Mouse (Mus musculus): ENCODE results near the gene Gm13283.

Gm13283 gene

GRCm38 (mm10) chr4:88759610-88760268 is at the start of gene Gm13283:
Gm13283 (plus strand) TSS chr4:88760119.
- peak; percentile 31 to 59 for DNase-seq

- DNase-seq = no peak
Observed at GRCm38 (mm10) chr4:88714281-88714680, 45.6 kb upstream of the Gm13283 start.

GRCm38 (mm10) chr4:88715059-88715458 is 44.9 kb upstream of the Gm13283 start:
- no peak for DNase-seq

GRCm38 (mm10) chr4:88718715-88719114 is 41.2 kb upstream of the Gm13283 start:
- no peak for DNase-seq

GRCm38 (mm10) chr4:88721791-88722721 is 37.9 kb upstream of the Gm13283 start, which contains the start of the genes Gm26566 and Klhl9:
Gm26566 (plus strand) TSS chr4:88721805.
Klhl9 (minus strand) TSS chr4:88722465.
- peak; percentile 79 to 81 for DNase-seq

GRCm38 (mm10) chr4:88723497-88724090 is 36.3 kb upstream of the Gm13283 start:
- DNase-seq = no peak

GRCm38 (mm10) chr4:88726727-88727126 is 33.2 kb upstream of the Gm13283 start:
- DNase-seq = no peak

GRCm38 (mm10) chr4:88727324-88727723 is 32.6 kb upstream of the Gm13283 start:
- peak in 1 of 2 experiments; percentile 28 for DNase-seq

- no peak for DNase-seq
Observed at GRCm38 (mm10) chr4:88738480-88738879, 21.4 kb upstream of the Gm13283 start.

- no peak for DNase-seq
Observed at GRCm38 (mm10) chr4:88739036-88739435, 20.9 kb upstream of the Gm13283 start.

GRCm38 (mm10) chr4:88741426-88741825 is 18.5 kb upstream of the Gm13283 start:
- no peak for DNase-seq

GRCm38 (mm10) chr4:88742771-88743371 is 17.0 kb upstream of the Gm13283 start:
- DNase-seq = no peak

- DNase-seq = no peak
Observed at GRCm38 (mm10) chr4:88744207-88744606, 15.7 kb upstream of the Gm13283 start.

GRCm38 (mm10) chr4:88749926-88750325 is 10.0 kb upstream of the Gm13283 start:
- DNase-seq = no peak

- DNase-seq = peak; percentile 83 to 90
Observed at GRCm38 (mm10) chr4:88754818-88755340, 5.0 kb upstream of the Gm13283 start, which contains the start of gene Gm13271. Gm13271 (plus strand) TSS chr4:88754868.

- peak in 1 of 2 experiments; percentile 28 for DNase-seq
Observed at GRCm38 (mm10) chr4:88756581-88757513, 3.1 kb upstream of the Gm13283 start.

- peak; percentile 94 to 95 for DNase-seq
Observed at GRCm38 (mm10) chr4:88757628-88758031, 2.3 kb upstream of the Gm13283 start.

GRCm38 (mm10) chr4:88758751-88759150 is 1.2 kb upstream of the Gm13283 start:
- DNase-seq = peak in 1 of 2 experiments; percentile 11

GRCm38 (mm10) chr4:88760431-88760830 is 512 bp downstream of the Gm13283 start:
- DNase-seq = peak; percentile 20 to 28

GRCm38 (mm10) chr4:88761776-88762175 is 1.9 kb downstream of the Gm13283 start:
- DNase-seq = peak; percentile 85 to 93

GRCm38 (mm10) chr4:88762341-88762740 is 2.4 kb downstream of the Gm13283 start:
- peak in 1 of 2 experiments; percentile 40 for DNase-seq
